Mouse (Mus musculus) thymus, postnatal 14 days (tissue): ENCODE results near the gene Gnptg.
A peak's percentile ranks its signal among the peaks of the same experiment; 100 is the strongest.

Experiments used
- DNase-seq: peaks from one replicate; pipeline ENCODE4 v3.0.0; 2021

The Gnptg gene

GRCm38 (mm10) chr17:25188150-25189031 lies 51.5 kb downstream of the Gnptg start, which contains the start of gene Unkl:
Unkl (plus strand) TSS chr17:25188397.
- peak; percentile 89 for DNase-seq

DNA sequence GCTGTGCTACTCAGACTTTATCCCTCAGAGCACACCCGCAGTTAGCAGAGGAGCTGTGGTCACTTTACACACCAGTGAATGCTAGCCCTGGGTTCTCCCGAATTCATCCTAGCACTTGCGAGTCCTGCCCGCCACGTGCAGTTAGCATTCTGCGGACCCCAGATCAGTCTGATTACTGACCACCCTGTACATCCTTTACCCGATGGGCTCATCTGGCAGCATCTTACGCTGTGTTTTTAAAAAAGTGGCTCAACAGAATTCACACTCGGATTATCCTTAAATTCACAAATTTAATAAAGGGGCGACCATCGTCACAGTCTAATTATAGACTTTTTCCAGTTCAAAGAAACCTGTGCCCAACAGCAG lies 52.2 kb downstream of the Gnptg start:
- DNase-seq = no peak

- DNase-seq = no peak
Observed at GRCm38 (mm10) chr17:25184961-25185360, 55.0 kb downstream of the Gnptg start.

GRCm38 (mm10) chr17:25184129-25184691 lies 55.7 kb downstream of the Gnptg start, which contains the start of gene BC003965:
BC003965 (plus strand) TSS chr17:25184554.
- DNase-seq = peak; percentile 97
